Mouse (Mus musculus) MEL (cell line): ENCODE measurements around the gene Csnk1g2.

Experiments used
- CHD1 ChIP-seq: IDR thresholded peaks from 2 replicates; pipeline ENCODE4 v1.6.1; 2012; ENCODE audit warnings: low read depth, mild to moderate bottlenecking, inconsistent platforms, low read length, improper control_type of control experiment
- CHD2 ChIP-seq: IDR thresholded peaks from 2 replicates; pipeline ENCODE4 v1.6.1; 2011; ENCODE audit warnings: low read length, improper control_type of control experiment
- CTCF ChIP-seq, 3 experiments: IDR thresholded peaks in 2 of 3; conservative IDR thresholded peaks in 1 of 3; 2 replicates each; pipeline ENCODE4 v1.5.1; 2011 to 2012; ENCODE audit warnings: low read length in 3 of 3, low read depth in 2 of 3, mild to moderate bottlenecking in 2 of 3, improper control_type of control experiment in 1 of 3, inconsistent platforms in 1 of 3, mixed read lengths in 1 of 3, moderate library complexity in 1 of 3; ENCODE audit not compliant: control insufficient read depth in 1 of 3, insufficient read depth in 1 of 3, poor library complexity in 1 of 3, severe bottlenecking in 1 of 3
- E2F4 ChIP-seq: IDR thresholded peaks from 2 replicates; pipeline ENCODE4 v1.6.1; 2011; ENCODE audit warnings: low read depth, low read length, improper control_type of control experiment, borderline replicate concordance
- EP300 ChIP-seq, 2 experiments: IDR thresholded peaks; 2 replicates each; pipeline ENCODE4 v1.6.1; 2011; ENCODE audit warnings: improper control_type of control experiment in 2 of 2, low read length in 2 of 2, low read depth in 1 of 2, mild to moderate bottlenecking in 1 of 2
- GATA1 ChIP-seq: IDR thresholded peaks from 2 replicates; pipeline ENCODE4 v1.6.1; 2011; ENCODE audit warnings: low read depth, low read length, improper control_type of control experiment
- MAX ChIP-seq: IDR thresholded peaks from 2 replicates; pipeline ENCODE4 v1.6.1; 2011; ENCODE audit warnings: low read length, improper control_type of control experiment
- MAZ ChIP-seq: IDR thresholded peaks from 2 replicates; pipeline ENCODE4 v1.6.1; 2012; ENCODE audit warnings: low read depth, mild to moderate bottlenecking, inconsistent platforms, low read length, improper control_type of control experiment
- MYC ChIP-seq: IDR thresholded peaks from 2 replicates; pipeline ENCODE4 v1.6.1; 2011; ENCODE audit warnings: low read depth, mild to moderate bottlenecking, low read length, improper control_type of control experiment, moderate library complexity
- NRF1 ChIP-seq: IDR thresholded peaks from 2 replicates; pipeline ENCODE4 v1.6.1; 2014; ENCODE audit warnings: low read depth, mild to moderate bottlenecking, inconsistent platforms, low read length, improper control_type of control experiment, moderate library complexity; ENCODE audit not compliant: poor library complexity, insufficient read depth, severe bottlenecking
- POLR2A ChIP-seq, 2 experiments: IDR thresholded peaks; 2 replicates each; pipeline ENCODE4 v1.6.1; 2011 to 2012; ENCODE audit warnings: low read length in 2 of 2, mild to moderate bottlenecking in 2 of 2, control low read depth in 1 of 2, improper control_type of control experiment in 1 of 2, low read depth in 1 of 2, moderate library complexity in 1 of 2; ENCODE audit not compliant: control insufficient read depth in 1 of 2, insufficient read depth in 1 of 2, poor library complexity in 1 of 2
- POLR2AphosphoS5 ChIP-seq: IDR thresholded peaks from 2 replicates; pipeline ENCODE4 v1.6.1; 2012; ENCODE audit warnings: low read depth, borderline replicate concordance, mild to moderate bottlenecking, inconsistent platforms, low read length, moderate library complexity, mixed read lengths
- RCOR1 ChIP-seq: IDR thresholded peaks from 2 replicates; pipeline ENCODE4 v1.6.1; 2012; ENCODE audit warnings: low read depth, mild to moderate bottlenecking, inconsistent platforms, low read length, improper control_type of control experiment
- TBP ChIP-seq: IDR thresholded peaks from 2 replicates; pipeline ENCODE4 v1.8.0; 2011; ENCODE audit warnings: low read depth, low read length, improper control_type of control experiment

- no peak for TF ChIP-seq EP300 (IDR thresholded peaks at IDR 0.05; ENCODE audit: low read depth in 1 of 2, low read length in 2 of 2)
- no peak for TF ChIP-seq CTCF (IDR thresholded peaks at IDR 0.05 in 2 of 3, conservative IDR thresholded peaks at IDR 0.05 in 1 of 3; ENCODE audit: control insufficient read depth in 1 of 3, insufficient read depth in 1 of 3, low read depth in 2 of 3, low read length in 3 of 3, poor library complexity in 1 of 3, severe bottlenecking in 1 of 3)
- TF ChIP-seq E2F4 = no peak
- TF ChIP-seq MAX = no peak
- no peak for TF ChIP-seq CHD1
- no peak for TF ChIP-seq POLR2A (IDR thresholded peaks at IDR 0.05; ENCODE audit: control insufficient read depth in 1 of 2, insufficient read depth in 1 of 2, low read depth in 1 of 2, low read length in 2 of 2, poor library complexity in 1 of 2)
- TF ChIP-seq CHD2 = no peak
- no peak for TF ChIP-seq NRF1
- no peak for TF ChIP-seq MYC
- TF ChIP-seq GATA1 = no peak
- TF ChIP-seq POLR2AphosphoS5 = no peak
- no peak for TF ChIP-seq TBP
- no peak for TF ChIP-seq RCOR1
- TF ChIP-seq MAZ = no peak
These were observed 52.3 kb downstream of the Csnk1g2 start for GRCm38 (mm10) chr10:80674851-80675404.
